Mouse (Mus musculus) neural tube, embryonic 11.5 days (tissue): ENCODE measurements at regions not wholly inside any gene's neighbourhood (a gene's known extent, or its start where the extent isn't known, plus 50 kb on each side); places are given as distances from the start of the nearest gene placed in this dataset.
A peak's percentile ranks its signal among the peaks of the same experiment; 100 is the strongest.
"Not testable (repeated sequence)": the region's sequence is repeated elsewhere in the genome, so short reads cannot be mapped to it uniquely, and the experiment has no call there.

Experiments
- ATAC-seq: fragments of 200-750 bp; cut with Nextera tagmentation; 2 replicates; pipeline ENCODE4 v1.8.0; 2017; ENCODE audit warnings: moderate number of reproducible peaks, mild to moderate bottlenecking, moderate TSS enrichment, moderate library complexity; ENCODE audit not compliant: insufficient read depth, low FRiP score, low TSS enrichment
- DNase-seq: peaks from one replicate; pipeline ENCODE4 v3.0.0-alpha.2; 2015; ENCODE audit warnings: low spot score
- H3K27ac ChIP-seq: fragments of 300-500 bp; sonication (generic); 2 replicates; pipeline ENCODE4 v1.5.1; 2014; ENCODE audit warnings: low read depth, mild to moderate bottlenecking, low read length
- H3K27me3 ChIP-seq: fragments of 300-500 bp; sonication (generic); 2 replicates; pipeline ENCODE4 v1.6.1; 2014; ENCODE audit warnings: mild to moderate bottlenecking, low read length, mixed read lengths; ENCODE audit not compliant: control insufficient read depth, insufficient read depth
- H3K36me3 ChIP-seq: fragments of 300-500 bp; sonication (generic); 2 replicates; pipeline ENCODE4 v1.6.1; 2014; ENCODE audit warnings: mild to moderate bottlenecking, low read length, moderate library complexity, mixed read lengths; ENCODE audit not compliant: control insufficient read depth, insufficient read depth
- H3K4me1 ChIP-seq: fragments of 300-500 bp; sonication (generic); 2 replicates; pipeline ENCODE4 v1.6.1; 2014; ENCODE audit warnings: low read length, mixed read lengths; ENCODE audit not compliant: control insufficient read depth, insufficient read depth
- H3K4me2 ChIP-seq: fragments of 300-500 bp; sonication (generic); 2 replicates; pipeline ENCODE4 v1.6.1; 2014; ENCODE audit warnings: low read depth, mild to moderate bottlenecking, moderate library complexity
- H3K4me3 ChIP-seq: fragments of 300-500 bp; sonication (generic); 2 replicates; pipeline ENCODE4 v1.5.1; 2014; ENCODE audit warnings: low read depth, low read length
- H3K9ac ChIP-seq: fragments of 300-500 bp; sonication (generic); 2 replicates; pipeline ENCODE4 v1.6.1; 2014; ENCODE audit warnings: mild to moderate bottlenecking, low read length
- H3K9me3 ChIP-seq: fragments of 300-500 bp; sonication (generic); 2 replicates; pipeline ENCODE4 v1.6.1; 2016; ENCODE audit warnings: low read length; ENCODE audit not compliant: control insufficient read depth
- WGBS: fragments of 180-500 bp; shearing (Covaris S2); extraction: QIAGEN DNeasy Blood & Tissue Kit; methylation state at CpG from one replicate; pipeline ENCODE4 v1.1.7; 2014; 5-methylcytosine and 5-hydroxymethylcytosine counted together

DNA sequence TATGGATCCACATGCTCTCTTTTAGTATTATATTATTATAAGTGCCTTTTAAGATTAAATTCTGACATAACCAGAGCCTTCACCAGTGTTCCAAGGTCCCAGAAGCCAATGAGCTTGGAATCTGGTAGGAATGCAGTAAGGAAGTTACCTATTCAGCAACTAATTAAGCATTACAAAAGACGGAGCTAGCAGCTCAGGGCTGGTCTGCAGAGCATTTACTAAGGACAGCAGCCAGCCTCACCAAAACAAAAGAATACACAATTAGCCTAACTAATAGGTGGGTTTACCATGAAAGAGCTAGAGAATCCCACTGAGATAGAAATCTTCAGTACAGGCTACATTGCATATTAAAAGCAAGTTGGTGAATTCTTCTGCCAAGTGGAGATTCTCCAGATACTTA lies 164.1 kb downstream of the Rdh14 start:
- not testable (repeated sequence) for H3K36me3 ChIP-seq, H3K4me1 ChIP-seq, H3K9ac ChIP-seq, DNase-seq, ATAC-seq, H3K27ac ChIP-seq, H3K4me3 ChIP-seq, H3K27me3 ChIP-seq, H3K4me2 ChIP-seq, H3K9me3 ChIP-seq
- WGBS: 86% methylated on average over 1 of the region's 1 CpGs

DNA sequence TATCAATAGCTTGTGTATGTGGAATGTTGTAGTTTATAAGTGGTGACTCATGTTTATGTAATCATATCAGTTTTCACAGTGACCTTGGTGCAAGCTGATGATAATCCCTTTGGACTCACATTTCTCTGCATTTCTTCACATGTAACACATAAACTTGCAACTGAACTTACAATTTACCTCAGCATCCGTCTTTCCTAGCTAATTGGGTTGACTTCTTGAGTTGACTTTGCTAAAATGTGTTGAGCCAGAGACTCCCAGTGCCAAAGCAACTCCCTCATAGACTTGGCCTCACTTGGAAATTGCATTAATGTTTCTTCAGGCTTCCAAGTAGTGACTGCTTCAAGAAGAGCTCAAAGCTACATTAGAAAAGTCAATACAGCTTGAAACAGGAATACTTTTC lies 172.4 kb downstream of the Rdh14 start:
- 76% methylated on average over 1 of the region's 1 CpGs for WGBS
- Histone ChIP-seq H3K27ac (no peak overlapping the region), H3K4me1 (no peaks in the 10 kb centered on the region), H3K4me3 (no peak overlapping the region), H3K4me2 (no peak overlapping the region), H3K9ac (no peak overlapping the region), H3K9me3 (no peaks in the 10 kb centered on the region), H3K36me3 (no peaks in the 10 kb centered on the region), H3K27me3 (no peaks in the 10 kb centered on the region)
- DNase-seq: no peak
- no peak for ATAC-seq

DNA sequence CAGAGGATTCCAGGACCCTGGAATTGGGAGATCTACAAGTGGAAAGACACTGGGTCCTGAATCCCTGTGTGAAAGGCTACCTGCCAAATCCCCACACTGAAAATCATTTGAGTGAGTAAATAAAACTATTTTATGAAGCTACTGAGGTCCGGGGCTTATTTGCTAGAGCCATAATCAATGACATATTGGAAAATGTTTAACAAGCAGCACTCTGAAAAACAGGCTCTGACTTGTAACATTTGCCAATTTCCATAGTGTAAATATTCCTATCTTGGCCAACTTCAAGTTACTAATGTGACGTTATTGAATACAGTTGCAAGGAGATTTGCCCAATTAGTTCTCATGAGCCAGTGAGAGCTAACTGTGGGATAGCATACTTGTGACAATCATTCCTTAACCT lies 177.3 kb downstream of the Rdh14 start:
- DNase-seq: no peak
- Histone ChIP-seq H3K36me3 (no peaks in the 10 kb centered on the region), H3K4me3 (no peak overlapping the region), H3K4me2 (no peak overlapping the region), H3K9me3 (no peaks in the 10 kb centered on the region), H3K27me3 (no peaks in the 10 kb centered on the region), H3K27ac (no peak overlapping the region), H3K9ac (no peak overlapping the region), H3K4me1 (no peaks in the 10 kb centered on the region)
- ATAC-seq: no peak
- 89% methylated on average over 2 of the region's 2 CpGs for whole genome bisulfite sequencing

DNA sequence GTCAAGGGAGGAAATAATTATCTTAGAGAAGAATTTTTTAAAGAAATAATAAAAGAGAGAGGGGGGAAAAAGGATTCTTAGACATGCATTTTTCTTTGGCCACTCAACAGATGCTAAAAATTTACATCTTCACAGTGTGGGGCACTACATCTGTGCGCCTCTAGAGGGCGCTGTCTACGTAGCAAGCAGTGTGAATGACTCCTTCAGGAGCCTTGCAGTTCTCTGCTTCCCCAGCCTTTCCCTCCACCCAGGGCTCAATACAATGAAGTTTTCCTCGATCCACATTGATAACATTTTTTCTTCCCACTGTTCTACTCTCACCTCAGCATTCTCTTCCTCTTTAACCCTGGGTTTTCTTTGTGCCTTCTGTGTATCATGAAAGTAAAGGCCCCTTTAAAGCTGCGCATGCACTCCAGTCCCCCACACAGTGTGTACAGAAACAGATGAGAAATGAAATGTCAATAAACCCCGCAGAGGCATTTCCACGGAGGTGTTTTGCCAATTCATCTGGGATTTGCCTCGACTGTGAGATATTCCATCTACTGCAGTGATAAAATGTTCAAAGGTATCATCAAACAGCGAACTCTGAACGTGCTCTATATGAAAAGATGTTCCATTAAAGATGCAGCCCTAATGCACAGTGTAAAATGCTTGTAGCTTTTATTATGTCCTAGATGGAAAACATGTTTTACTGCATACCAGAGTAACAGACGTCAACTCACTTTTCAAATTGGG lies 181.2 kb downstream of the Rdh14 start:
- H3K9ac ChIP-seq: no peak overlapping the region
- no peaks in the 10 kb centered on the region for H3K27me3 ChIP-seq
- no peak for DNase-seq
- no peak overlapping the region for H3K4me2 ChIP-seq
- no peak for ATAC-seq
- no peak overlapping the region for H3K4me3 ChIP-seq
- H3K36me3 ChIP-seq: no peaks in the 10 kb centered on the region
- H3K4me1 ChIP-seq: no peaks in the 10 kb centered on the region
- WGBS: 52% methylated on average over 11 of the region's 11 CpGs
- no peak overlapping the region for H3K27ac ChIP-seq
- H3K9me3 ChIP-seq: no peaks in the 10 kb centered on the region

DNA sequence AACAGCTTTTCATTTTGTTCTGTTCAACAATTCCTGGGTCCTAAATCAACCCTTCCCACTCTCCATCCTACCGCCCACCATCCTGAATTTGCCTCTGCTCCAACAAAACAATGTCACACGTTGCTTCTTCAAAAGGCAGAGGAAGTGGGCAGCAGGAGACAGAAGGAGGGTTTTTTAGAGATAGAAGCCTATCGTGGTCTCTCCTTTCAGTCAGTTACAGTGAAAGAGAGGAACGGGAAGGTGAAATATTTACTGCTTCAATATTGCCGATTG lies 181.7 kb downstream of the Rdh14 start:
- no peaks in the 10 kb centered on the region for H3K27me3 ChIP-seq
- H3K36me3 ChIP-seq: no peaks in the 10 kb centered on the region
- H3K27ac ChIP-seq: no peak overlapping the region
- H3K9ac ChIP-seq: no peak overlapping the region
- ATAC-seq (no peak), DNase-seq (no peak)
- no peaks in the 10 kb centered on the region for H3K4me1 ChIP-seq
- H3K9me3 ChIP-seq: no peaks in the 10 kb centered on the region
- H3K4me2 ChIP-seq: no peak overlapping the region
- no peak overlapping the region for H3K4me3 ChIP-seq
- WGBS: 52% methylated on average over 5 of the region's 5 CpGs

DNA sequence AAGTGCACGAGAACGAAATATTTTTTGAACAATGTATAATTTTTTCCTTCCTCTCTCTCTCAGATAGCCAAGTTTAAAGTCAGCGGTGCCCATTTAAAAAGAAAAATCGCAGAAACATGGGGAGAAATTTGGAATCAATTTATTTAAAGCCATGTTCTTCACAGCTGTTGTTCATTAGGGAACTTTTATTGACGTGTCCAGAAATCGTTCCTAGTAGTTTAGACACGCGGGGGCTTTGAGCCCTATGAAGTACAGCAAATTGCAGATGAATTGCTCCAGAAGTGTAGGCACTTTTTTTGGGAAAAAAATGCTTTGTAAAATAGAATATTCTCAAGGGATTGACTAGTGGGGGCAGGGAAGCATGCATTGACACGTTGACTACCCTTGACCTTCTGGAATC lies 182.8 kb downstream of the Rdh14 start:
- WGBS: 57% methylated on average over 9 of the region's 9 CpGs
- ATAC-seq: no peak
- DNase-seq: no peak

DNA sequence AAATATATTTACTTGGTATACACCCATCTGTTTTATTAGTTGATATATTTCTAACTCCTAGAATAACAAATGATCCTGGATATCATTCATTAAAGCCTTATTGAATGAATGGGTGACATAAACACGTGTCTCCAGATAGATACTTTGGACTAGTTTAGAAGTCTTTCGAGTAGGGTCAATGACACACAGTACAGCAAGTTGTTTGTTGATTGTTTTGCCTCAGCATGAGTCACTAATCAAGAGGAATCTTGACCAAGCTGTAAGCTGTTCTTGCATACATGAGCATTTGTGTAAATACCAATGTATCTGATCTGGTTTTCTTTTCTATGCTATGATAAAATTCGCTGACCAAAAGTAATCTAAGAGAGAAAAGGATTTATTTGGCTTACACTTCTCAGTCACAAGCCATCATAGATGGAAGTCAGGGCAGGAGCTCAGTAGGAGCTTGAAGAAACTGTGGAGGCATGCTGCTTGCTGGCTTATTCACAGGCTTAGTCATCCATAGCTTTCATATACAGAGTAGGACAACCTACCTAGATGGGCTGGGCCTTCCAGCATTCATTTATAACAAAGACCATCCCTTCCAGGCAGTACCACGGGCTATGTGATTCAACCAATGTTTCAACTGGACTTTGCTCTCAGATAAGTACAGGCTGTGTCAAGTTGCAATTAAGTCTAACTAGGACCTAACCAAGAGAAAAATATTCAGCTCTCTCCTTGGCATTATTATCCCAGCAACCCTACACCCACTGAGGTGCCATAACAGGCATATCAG lies 192.5 kb downstream of the Rdh14 start:
- H3K27ac ChIP-seq: no peak overlapping the region
- H3K4me3 ChIP-seq: no peak overlapping the region
- no peaks in the 10 kb centered on the region for H3K9me3 ChIP-seq
- ATAC-seq: no peak
- no peak overlapping the region for H3K9ac ChIP-seq
- H3K27me3 ChIP-seq: no peaks in the 10 kb centered on the region
- no peaks in the 10 kb centered on the region for H3K4me1 ChIP-seq
- DNase-seq: no peak
- 84% methylated on average over 4 of the region's 4 CpGs for WGBS
- H3K4me2 ChIP-seq: no peak overlapping the region
- H3K36me3 ChIP-seq: no peaks in the 10 kb centered on the region

More for the DNA sequence above, 182.8 kb downstream of the Rdh14 start:
- no peak overlapping the region for H3K4me3 ChIP-seq
- no peak overlapping the region for H3K9ac ChIP-seq
- no peaks in the 10 kb centered on the region for H3K9me3 ChIP-seq
- no peak overlapping the region for H3K4me2 ChIP-seq
- no peaks in the 10 kb centered on the region for H3K4me1 ChIP-seq
- H3K27ac ChIP-seq: no peak overlapping the region
- H3K36me3 ChIP-seq: no peaks in the 10 kb centered on the region
- no peaks in the 10 kb centered on the region for H3K27me3 ChIP-seq

DNA sequence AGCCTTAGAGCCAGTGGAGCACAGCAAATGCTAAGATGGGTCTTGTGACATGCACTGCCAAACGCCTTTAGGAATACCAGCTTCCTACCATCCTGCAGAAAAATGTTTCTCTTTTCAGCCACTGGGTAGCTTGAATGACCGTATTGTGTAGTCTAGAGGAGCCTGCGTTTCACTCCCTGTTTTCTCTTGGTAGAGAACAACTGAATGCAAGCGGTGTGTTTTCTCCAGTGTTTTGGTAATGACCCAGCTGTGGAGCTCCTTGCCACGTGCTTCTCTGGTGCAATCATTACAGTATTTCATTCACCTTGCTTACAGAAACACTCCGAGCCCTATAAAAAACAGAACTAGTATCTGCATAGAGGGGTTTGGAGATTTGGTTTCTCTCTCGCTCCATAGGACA lies 193.5 kb downstream of the Rdh14 start:
- no peak overlapping the region for H3K9ac ChIP-seq
- H3K27me3 ChIP-seq: no peaks in the 10 kb centered on the region
- H3K36me3 ChIP-seq: no peaks in the 10 kb centered on the region
- H3K4me1 ChIP-seq: no peaks in the 10 kb centered on the region
- no peak overlapping the region for H3K27ac ChIP-seq
- ATAC-seq (no peak), DNase-seq (no peak)
- no peak overlapping the region for H3K4me2 ChIP-seq
- no peak overlapping the region for H3K4me3 ChIP-seq
- H3K9me3 ChIP-seq: no peaks in the 10 kb centered on the region
- 67% methylated on average over 7 of the region's 7 CpGs for WGBS

DNA sequence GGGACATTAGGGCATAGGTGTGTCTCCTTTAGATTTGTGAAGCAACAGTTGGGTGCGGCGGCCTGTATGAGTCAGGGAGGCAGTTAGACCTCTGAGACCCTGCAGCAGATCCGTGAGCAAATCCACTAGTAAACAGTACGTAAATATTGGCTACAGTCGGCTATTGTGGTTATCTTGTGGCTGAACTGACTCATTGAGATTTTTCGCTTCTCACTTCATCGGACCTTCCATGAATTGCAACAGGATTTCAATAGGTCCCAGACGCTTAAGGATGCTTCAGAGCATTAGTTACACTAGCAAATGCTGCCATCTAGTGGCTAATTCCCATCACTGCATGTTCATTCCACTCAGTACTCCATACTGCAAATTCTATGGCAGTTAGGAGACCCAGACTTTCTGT lies 199.0 kb downstream of the Rdh14 start:
- WGBS: 45% methylated on average over 8 of the region's 8 CpGs
- Histone ChIP-seq H3K9me3 (no peaks in the 10 kb centered on the region), H3K9ac (no peak overlapping the region), H3K4me3 (no peak overlapping the region), H3K36me3 (no peaks in the 10 kb centered on the region), H3K27me3 (no peaks in the 10 kb centered on the region), H3K27ac (no peak overlapping the region), H3K4me1 (no peaks in the 10 kb centered on the region), H3K4me2 (no peak overlapping the region)
- DNase-seq (peak; percentile 58), ATAC-seq (peak; percentile 74)
